Mouse (Mus musculus) embryonic facial prominence, embryonic 15.5 days (tissue): ENCODE measurements around the gene Prrt4. TPM values are rescaled to one million over a fixed set of nuclear protein-coding genes. Genes with fewer than 3 reads are reported as not detected.
"Not testable (repeated sequence)": the region's sequence is repeated elsewhere in the genome, so short reads cannot be mapped to it uniquely, and the experiment has no call there.

Experiments
- ATAC-seq: fragments of 200-750 bp; cut with Nextera tagmentation; 2 replicates; pipeline ENCODE4 v1.8.0; 2017; ENCODE audit warnings: low read depth, moderate TSS enrichment; ENCODE audit not compliant: insufficient number of reproducible peaks, low FRiP score, low TSS enrichment
- H3K27ac ChIP-seq: fragments of 300-500 bp; sonication (generic); replicated peaks from 2 replicates; pipeline ENCODE4 v1.5.1; 2015; ENCODE audit warnings: mild to moderate bottlenecking, inconsistent platforms
- H3K27me3 ChIP-seq: fragments of 300-500 bp; sonication (generic); 2 replicates; pipeline ENCODE4 v1.6.1; 2015; ENCODE audit warnings: inconsistent platforms
- H3K36me3 ChIP-seq: fragments of 300-500 bp; sonication (generic); 2 replicates; pipeline ENCODE4 v1.6.1; 2015; ENCODE audit warnings: mild to moderate bottlenecking, inconsistent platforms
- H3K4me1 ChIP-seq: fragments of 300-500 bp; sonication (generic); 2 replicates; pipeline ENCODE4 v1.6.1; 2015; ENCODE audit warnings: inconsistent platforms
- H3K4me2 ChIP-seq: fragments of 300-500 bp; sonication (generic); replicated peaks from 2 replicates; pipeline ENCODE4 v1.6.1; 2015; ENCODE audit warnings: mild to moderate bottlenecking, inconsistent platforms
- H3K4me3 ChIP-seq: fragments of 300-500 bp; sonication (generic); replicated peaks from 2 replicates; pipeline ENCODE4 v1.5.1; 2015; ENCODE audit warnings: mild to moderate bottlenecking, inconsistent platforms
- H3K9ac ChIP-seq: fragments of 300-500 bp; sonication (generic); 2 replicates; pipeline ENCODE4 v1.6.1; 2015; ENCODE audit warnings: inconsistent platforms
- H3K9me3 ChIP-seq: fragments of 300-500 bp; sonication (generic); replicated peaks from 2 replicates; pipeline ENCODE4 v1.6.1; 2016; ENCODE audit warnings: inconsistent platforms
- WGBS: fragments of 180-500 bp; shearing (Covaris S2); methylation state at CpG from one replicate; pipeline ENCODE4 v1.1.7; 2015; 5-methylcytosine and 5-hydroxymethylcytosine counted together
- polyA plus RNA-seq: library from polyadenylated mRNA; unstranded; fragments of >200 nt; fragmentation: Nextera tagmentation; extraction: Ambion mirVana; gene quantifications from 2 replicates; pipeline ENCODE4 v1.2.1, GENCODE M21; 2015

Gene Prrt4
- polyA plus RNA-seq, 1 experiment from 2014 or later, result 0.79 TPM

GRCm38 (mm10) chr6:29170952-29171388, 8.4 kb downstream of the Prrt4 start:
- Histone ChIP-seq H3K9me3 (no peaks in the 10 kb centered on the region), H3K27me3 (peaks cover 79% of the 10 kb centered on the region), H3K36me3 (no peaks in the 10 kb centered on the region), H3K27ac (no peak overlapping the region), H3K4me1 (peaks cover 22% of the 10 kb centered on the region), H3K4me2 (peak overlapping the region; percentile 100), H3K4me3 (peak overlapping the region; percentile 57), H3K9ac (peak overlapping the region; percentile 39; the same call in 1 of the 2 replicates)
- peak; percentile 76 for ATAC-seq
- WGBS, result under 1% methylated on average over 38 of the region's 40 CpGs

GRCm38 (mm10) chr6:29170063-29170921, 9.1 kb downstream of the Prrt4 start:
- Histone ChIP-seq H3K4me3 (peak overlapping the region; percentile 57), H3K4me2 (peak overlapping the region; percentile 100), H3K9me3 (no peaks in the 10 kb centered on the region), H3K36me3 (no peaks in the 10 kb centered on the region), H3K4me1 (peaks cover 22% of the 10 kb centered on the region), H3K27me3 (peaks cover 75% of the 10 kb centered on the region), H3K9ac (peak overlapping the region; percentile 39), H3K27ac (no peak overlapping the region)
- WGBS, result under 1% methylated on average over 63 of the region's 63 CpGs
- ATAC-seq, result no peak; the same call in 1 of the 2 replicates

DNA sequence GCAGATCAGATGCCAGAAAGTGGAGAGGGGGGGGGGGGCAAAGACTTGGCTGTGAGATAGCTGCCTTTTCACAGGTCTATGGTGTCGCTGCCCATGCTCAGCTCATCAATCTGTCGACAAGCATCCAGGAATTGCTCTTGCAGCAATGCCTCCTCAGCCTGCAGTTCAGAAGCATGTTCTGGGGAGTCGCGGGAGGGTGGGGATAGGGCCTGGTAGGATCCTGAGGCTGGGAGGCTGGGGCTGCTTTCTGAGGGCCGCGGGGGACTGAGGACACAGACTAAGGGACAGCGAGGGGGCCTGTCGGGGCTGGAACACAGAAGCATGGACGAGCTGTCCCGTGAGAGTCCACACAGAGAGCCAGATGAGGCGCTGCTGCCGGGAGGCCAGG, 9.7 kb downstream of the Prrt4 start:
- 12% methylated on average over 12 of the region's 12 CpGs for WGBS
- peak overlapping the region; percentile 100 for H3K4me2 ChIP-seq
- no peaks in the 10 kb centered on the region for H3K36me3 ChIP-seq
- ATAC-seq, result no peak
- H3K9me3 ChIP-seq, result no peaks in the 10 kb centered on the region
- no peak overlapping the region for H3K27ac ChIP-seq
- peaks cover 26% of the 10 kb centered on the region for H3K4me1 ChIP-seq
- peaks cover 68% of the 10 kb centered on the region for H3K27me3 ChIP-seq
- H3K9ac ChIP-seq, result no peak overlapping the region
- peak overlapping the region; percentile 57; the same call in 1 of the 2 replicates for H3K4me3 ChIP-seq

- no peak overlapping the region for H3K27ac ChIP-seq
- H3K9ac ChIP-seq, result no peak overlapping the region
- H3K36me3 ChIP-seq, result no peaks in the 10 kb centered on the region
- no peaks in the 10 kb centered on the region for H3K9me3 ChIP-seq
- H3K27me3 ChIP-seq, result peaks cover 61% of the 10 kb centered on the region
- peaks cover 28% of the 10 kb centered on the region for H3K4me1 ChIP-seq
- H3K4me2 ChIP-seq, result no peak overlapping the region
- 61% methylated on average over 2 of the region's 2 CpGs for WGBS
- H3K4me3 ChIP-seq, result no peak overlapping the region
- no peak for ATAC-seq
Observed at GRCm38 (mm10) chr6:29168871-29169270, 10.5 kb downstream of the Prrt4 start.

DNA sequence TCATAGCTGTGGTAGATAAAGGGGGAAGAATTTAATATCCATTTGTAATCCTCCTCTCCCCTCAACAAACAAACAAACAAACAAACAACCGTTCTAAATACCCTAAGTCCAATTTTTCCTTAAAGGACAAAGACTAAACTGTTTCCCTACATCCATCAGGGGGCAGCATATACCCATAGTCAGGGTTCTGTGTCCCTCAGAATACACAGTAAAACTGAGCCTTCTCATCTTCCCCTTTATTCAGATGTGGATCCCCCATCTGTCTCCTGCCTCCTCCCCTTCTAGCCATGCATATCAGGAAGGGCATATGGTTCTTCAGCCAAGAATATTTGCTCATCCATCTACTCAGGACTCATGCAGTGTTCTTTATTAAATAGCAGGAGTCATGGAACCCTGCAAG, 13.2 kb downstream of the Prrt4 start:
- no peak for ATAC-seq
- H3K4me1 ChIP-seq, result peaks cover 31% of the 10 kb centered on the region
- peaks cover 38% of the 10 kb centered on the region for H3K27me3 ChIP-seq
- no peak overlapping the region for H3K4me3 ChIP-seq
- WGBS, result 6% methylated on average over 1 of the region's 1 CpGs
- H3K36me3 ChIP-seq, result no peaks in the 10 kb centered on the region
- H3K27ac ChIP-seq, result no peak overlapping the region
- no peak overlapping the region for H3K4me2 ChIP-seq
- no peak overlapping the region for H3K9ac ChIP-seq
- H3K9me3 ChIP-seq, result no peaks in the 10 kb centered on the region

GRCm38 (mm10) chr6:29164314-29165244, 14.8 kb downstream of the Prrt4 start, which contains the start of gene Rbm28:
Gene Rbm28, minus strand, starts transcription at chr6:29165006.
- WGBS, result 8% methylated on average over 42 of the region's 42 CpGs
- no peak within 1 kb of the TSS for H3K27ac ChIP-seq
- H3K9ac ChIP-seq, result peak within 1 kb of the TSS; percentile 68

GRCm38 (mm10) chr6:29161291-29161690, 18.1 kb downstream of the Prrt4 start:
- Histone ChIP-seq H3K4me1 (peaks cover 14% of the 10 kb centered on the region), H3K36me3 (peaks cover 37% of the 10 kb centered on the region)
- not testable (repeated sequence) for H3K27ac ChIP-seq, H3K4me2 ChIP-seq, H3K9me3 ChIP-seq, H3K4me3 ChIP-seq, H3K9ac ChIP-seq, H3K27me3 ChIP-seq, ATAC-seq
- 99% methylated on average over 5 of the region's 5 CpGs for WGBS

More at GRCm38 (mm10) chr6:29164314-29165244, 14.8 kb downstream of the Prrt4 start, which contains the start of gene Rbm28:
- peaks cover 22% of the 10 kb centered on the region for H3K27me3 ChIP-seq
- H3K36me3 ChIP-seq, result 0 out of 2 replicates have a peak, but pooled peaks cover 6% of the 10 kb centered on the region
- H3K4me1 ChIP-seq, result peaks cover 15% of the 10 kb centered on the region
- H3K4me2 ChIP-seq, result peak within 1 kb of the TSS; percentile 92
- peak within 1 kb of the TSS; percentile 82 for H3K4me3 ChIP-seq
- peak; percentile 73 for ATAC-seq
- H3K9me3 ChIP-seq, result no peaks in the 10 kb centered on the region

GRCm38 (mm10) chr6:29160786-29161185, 18.6 kb downstream of the Prrt4 start:
- Histone ChIP-seq H3K9me3 (no peaks in the 10 kb centered on the region), H3K4me2 (no peak overlapping the region), H3K27me3 (no peaks in the 10 kb centered on the region), H3K27ac (no peak overlapping the region), H3K9ac (no peak overlapping the region), H3K4me3 (no peak overlapping the region), H3K4me1 (peaks cover 14% of the 10 kb centered on the region), H3K36me3 (peaks cover 42% of the 10 kb centered on the region)
- WGBS, result 87% methylated on average over 2 of the region's 2 CpGs
- no peak for ATAC-seq

- Histone ChIP-seq H3K27me3 (no peaks in the 10 kb centered on the region), H3K4me1 (no peaks in the 10 kb centered on the region), H3K36me3 (peaks cover 75% of the 10 kb centered on the region), H3K27ac (no peak overlapping the region), H3K4me3 (no peak overlapping the region), H3K4me2 (no peak overlapping the region), H3K9me3 (no peaks in the 10 kb centered on the region), H3K9ac (no peak overlapping the region)
- no peak for ATAC-seq
- 91% methylated on average over 5 of the region's 5 CpGs for WGBS
Observed at GRCm38 (mm10) chr6:29156326-29156725, 23.1 kb downstream of the Prrt4 start.

DNA sequence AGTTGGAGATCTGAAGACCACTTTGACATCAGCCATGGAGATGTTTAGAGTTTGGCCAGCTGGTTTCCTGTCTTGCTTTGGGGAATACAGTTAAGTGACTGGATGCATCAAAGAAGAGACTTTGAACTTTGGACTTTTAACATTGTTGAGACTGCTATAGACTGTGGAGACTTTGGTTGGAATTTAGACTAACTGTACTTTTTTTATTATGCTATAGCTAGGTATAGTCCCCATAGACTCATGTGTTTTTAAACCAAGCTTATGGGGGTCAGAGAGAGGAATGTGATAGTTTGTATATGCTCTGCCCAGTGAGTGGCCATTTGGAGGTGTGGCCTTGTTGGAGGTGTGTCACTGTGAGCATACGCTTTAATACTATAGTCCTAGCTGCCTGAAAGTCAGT, 29.4 kb downstream of the Prrt4 start:
- no peak overlapping the region for H3K4me3 ChIP-seq
- no peak overlapping the region for H3K9ac ChIP-seq
- H3K36me3 ChIP-seq, result peaks cover 46% of the 10 kb centered on the region
- no peaks in the 10 kb centered on the region for H3K4me1 ChIP-seq
- no peaks in the 10 kb centered on the region for H3K9me3 ChIP-seq
- 97% methylated on average over 1 of the region's 1 CpGs for WGBS
- H3K4me2 ChIP-seq, result no peak overlapping the region
- no peak overlapping the region for H3K27ac ChIP-seq
- no peaks in the 10 kb centered on the region for H3K27me3 ChIP-seq
- ATAC-seq, result no peak
